Mouse (Mus musculus) cerebellum, adult 9-10 months (tissue): ENCODE results near the gene Stk17b.
A peak's percentile ranks its signal among the peaks of the same experiment; 100 is the strongest.
"Not testable (repeated sequence)": the region's sequence is repeated elsewhere in the genome, so short reads cannot be mapped to it uniquely, and the experiment has no call there.

Experiments
- DNase-seq: peaks from one replicate; pipeline ENCODE4 v3.0.0; 2022

The Stk17b gene

GRCm38 (mm10) chr1:53721353-53721752 lies 63.7 kb downstream of the Stk17b start:
- DNase-seq: no peak

- no peak for DNase-seq
Observed at GRCm38 (mm10) chr1:53720601-53721351, 64.2 kb downstream of the Stk17b start.

- no peak for DNase-seq
Observed at GRCm38 (mm10) chr1:53715966-53716515, 69.0 kb downstream of the Stk17b start.

GRCm38 (mm10) chr1:53715446-53715845 lies 69.6 kb downstream of the Stk17b start:
- peak; percentile 62 for DNase-seq

GRCm38 (mm10) chr1:53713383-53713782 lies 71.6 kb downstream of the Stk17b start:
- not testable (repeated sequence) for DNase-seq

- no peak for DNase-seq
Observed at GRCm38 (mm10) chr1:53711069-53711468, 74.0 kb downstream of the Stk17b start.

GRCm38 (mm10) chr1:53709602-53710001 lies 75.4 kb downstream of the Stk17b start:
- DNase-seq: not testable (repeated sequence)

GRCm38 (mm10) chr1:53706431-53707361 lies 78.3 kb downstream of the Stk17b start, which contains the start of gene Dnah7a:
Gene Dnah7a, minus strand, starts transcription at chr1:53706784.
- DNase-seq: peak; percentile 11
